Mouse (Mus musculus) ES-Bruce4 (cell line): Measurements from ENCODE around the gene Ptpn18.

Experiments
- EP300 ChIP-seq: IDR thresholded peaks from 2 replicates; pipeline ENCODE4 v1.6.1; 2011; ENCODE audit warnings: low read depth, low read length; ENCODE audit not compliant: insufficient read depth
- POLR2A ChIP-seq: IDR thresholded peaks from one replicate; pipeline ENCODE4 v1.8.1; 2011; ENCODE audit warnings: low read length; ENCODE audit not compliant: insufficient read depth

GRCm38 (mm10) chr1:34436374-34436773 is 23.2 kb upstream of the Ptpn18 start:
- no peak for TF ChIP-seq EP300
- no peak for TF ChIP-seq POLR2A
